Mouse (Mus musculus): ENCODE data around the gene Yif1b.

The Yif1b gene

GRCm38 (mm10) chr7:29280801-29281200 is 42.7 kb downstream of the Yif1b start:
- DNase-seq (ENCODE audit: low read depth, low spot score): no peak

GRCm38 (mm10) chr7:29281201-29282073 is 43.3 kb downstream of the Yif1b start, which contains the start of gene Spint2:
Spint2 (minus strand) TSS chr7:29281912.
- no peak for DNase-seq (ENCODE audit: low read depth, low spot score)

- DNase-seq (ENCODE audit: low read depth, low spot score): no peak
Observed at GRCm38 (mm10) chr7:29282074-29282554, 44.0 kb downstream of the Yif1b start.

- no peak for DNase-seq (ENCODE audit: low read depth, low spot score)
Observed at GRCm38 (mm10) chr7:29283876-29284275, 45.7 kb downstream of the Yif1b start.

- DNase-seq (ENCODE audit: low read depth, low spot score): no peak
Observed at GRCm38 (mm10) chr7:29284523-29284922, 46.4 kb downstream of the Yif1b start.

- no peak for DNase-seq (ENCODE audit: low read depth, low spot score)
Observed at GRCm38 (mm10) chr7:29287481-29287880, 49.4 kb downstream of the Yif1b start.

GRCm38 (mm10) chr7:29288079-29288478 is 50.0 kb downstream of the Yif1b start:
- DNase-seq (ENCODE audit: low read depth, low spot score): no peak

- DNase-seq (ENCODE audit: low read depth, low spot score): no peak
Observed at GRCm38 (mm10) chr7:29288942-29289638, 51.0 kb downstream of the Yif1b start, which contains the start of gene Ppp1r14a. Ppp1r14a (plus strand) TSS chr7:29289308.

GRCm38 (mm10) chr7:29289856-29290255 is 51.7 kb downstream of the Yif1b start:
- no peak for DNase-seq (ENCODE audit: low read depth, low spot score)

GRCm38 (mm10) chr7:29290691-29291485 is 52.8 kb downstream of the Yif1b start:
- no peak for DNase-seq (ENCODE audit: low read depth, low spot score)

GRCm38 (mm10) chr7:29291616-29292457 is 53.7 kb downstream of the Yif1b start:
- DNase-seq (ENCODE audit: low read depth, low spot score): no peak

GRCm38 (mm10) chr7:29292458-29293098 is 54.4 kb downstream of the Yif1b start:
- DNase-seq (ENCODE audit: low read depth, low spot score): no peak

GRCm38 (mm10) chr7:29293131-29294065 is 55.3 kb downstream of the Yif1b start:
- no peak for DNase-seq (ENCODE audit: low read depth, low spot score)

GRCm38 (mm10) chr7:29294111-29294761 is 56.1 kb downstream of the Yif1b start:
- no peak for DNase-seq (ENCODE audit: low read depth, low spot score)

- no peak for DNase-seq (ENCODE audit: low read depth, low spot score)
Observed at GRCm38 (mm10) chr7:29295861-29296647, 57.9 kb downstream of the Yif1b start.

GRCm38 (mm10) chr7:29296998-29297397 is 58.9 kb downstream of the Yif1b start:
- DNase-seq (ENCODE audit: low read depth, low spot score): peak; percentile 43
